Mouse (Mus musculus): Measurements from ENCODE around the gene Ngf. TPM values are rescaled to one million over a fixed set of nuclear protein-coding genes. Genes with fewer than 3 reads are reported as not detected.

The Ngf gene
- polyA plus RNA-seq (2012; rRNA removed): 3.1 and 8.6 TPM in 2 replicates

GRCm38 (mm10) chr3:102469713-102470448 lies at the start of gene Ngf:
Gene Ngf (plus strand): TSS chr3:102469919.

Measured in central nervous system, embryonic 14 days (tissue).